Mouse (Mus musculus) stomach, embryonic 15.5 days (tissue): ENCODE measurements at regions not wholly inside any gene's neighbourhood (a gene's known extent, or its start where the extent isn't known, plus 50 kb on each side); places are given as distances from the start of the nearest gene placed in this dataset.

Source experiments
- ATAC-seq: fragments of 200-750 bp; cut with Nextera tagmentation; 2 replicates; pipeline ENCODE4 v1.8.0; 2017; ENCODE audit warnings: low read depth, moderate number of reproducible peaks, moderate TSS enrichment; ENCODE audit not compliant: insufficient read depth, low FRiP score
- H3K27ac ChIP-seq: fragments of 300-500 bp; sonication (generic); 2 replicates; pipeline ENCODE4 v1.5.1; 2015; ENCODE audit warnings: mild to moderate bottlenecking, inconsistent platforms
- H3K27me3 ChIP-seq: fragments of 300-500 bp; sonication (generic); replicated peaks from 2 replicates; pipeline ENCODE4 v1.6.1; 2015; ENCODE audit warnings: inconsistent platforms
- H3K36me3 ChIP-seq: fragments of 300-500 bp; sonication (generic); 2 replicates; pipeline ENCODE4 v1.6.1; 2015; ENCODE audit warnings: inconsistent platforms
- H3K4me1 ChIP-seq: fragments of 300-500 bp; sonication (generic); 2 replicates; pipeline ENCODE4 v1.6.1; 2015; ENCODE audit warnings: inconsistent platforms
- H3K4me2 ChIP-seq: fragments of 300-500 bp; sonication (generic); 2 replicates; pipeline ENCODE4 v1.6.1; 2015; ENCODE audit warnings: mild to moderate bottlenecking, inconsistent platforms
- H3K4me3 ChIP-seq: fragments of 300-500 bp; sonication (generic); replicated peaks from 2 replicates; pipeline ENCODE4 v1.5.1; 2015; ENCODE audit warnings: inconsistent platforms
- H3K9ac ChIP-seq: fragments of 300-500 bp; sonication (generic); 2 replicates; pipeline ENCODE4 v1.6.1; 2015; ENCODE audit warnings: inconsistent platforms
- H3K9me3 ChIP-seq: fragments of 300-500 bp; sonication (generic); 2 replicates; pipeline ENCODE4 v1.6.1; 2016; ENCODE audit warnings: inconsistent platforms
- WGBS: fragments of 180-500 bp; shearing (Covaris S2); methylation state at CpG from one replicate; pipeline ENCODE4 v1.1.7; 2015; 5-methylcytosine and 5-hydroxymethylcytosine counted together

GRCm38 (mm10) chr8:104032179-104032578, 69.2 kb upstream of the Cdh5 start:
- no peak overlapping the region for H3K9ac ChIP-seq
- H3K4me3 ChIP-seq: no peak overlapping the region
- H3K4me2 ChIP-seq: no peak overlapping the region
- H3K4me1 ChIP-seq: 0 out of 2 replicates have a peak, but pooled peaks cover 3% of the 10 kb centered on the region
- H3K27ac ChIP-seq: no peak overlapping the region
- WGBS: 97% methylated on average over 2 of the region's 2 CpGs
- ATAC-seq: no peak
- no peaks in the 10 kb centered on the region for H3K27me3 ChIP-seq
- H3K9me3 ChIP-seq: no peaks in the 10 kb centered on the region
- no peaks in the 10 kb centered on the region for H3K36me3 ChIP-seq

GRCm38 (mm10) chr8:104033148-104033547, 68.3 kb upstream of the Cdh5 start:
- ATAC-seq: no peak
- Histone ChIP-seq H3K4me2 (no peak overlapping the region), H3K9ac (no peak overlapping the region), H3K36me3 (no peaks in the 10 kb centered on the region), H3K4me1 (0 out of 2 replicates have a peak, but pooled peaks cover 3% of the 10 kb centered on the region), H3K27me3 (no peaks in the 10 kb centered on the region), H3K27ac (no peak overlapping the region), H3K9me3 (no peaks in the 10 kb centered on the region), H3K4me3 (no peak overlapping the region)
- WGBS: 65% methylated on average over 2 of the region's 2 CpGs

DNA sequence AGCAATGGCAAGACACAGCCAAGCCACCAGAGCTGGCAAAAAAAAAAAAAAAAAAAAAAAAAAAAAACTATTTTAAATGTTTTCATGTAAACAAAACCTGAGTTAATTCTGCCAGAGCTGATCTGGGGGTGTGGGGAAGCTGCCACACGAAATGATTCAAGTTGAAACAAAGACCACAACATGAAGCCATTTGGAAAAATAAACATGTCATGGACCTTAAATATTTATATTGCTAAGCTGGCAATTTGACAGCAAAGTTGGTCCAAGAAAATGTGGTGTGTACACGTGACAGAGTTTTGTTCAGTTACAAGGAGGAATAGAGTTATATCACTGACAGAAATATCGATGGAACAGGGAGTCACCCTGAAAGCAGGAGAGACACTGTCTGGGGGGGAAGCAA, 67.1 kb upstream of the Cdh5 start:
- Histone ChIP-seq H3K27me3 (no peaks in the 10 kb centered on the region), H3K4me1 (no peaks in the 10 kb centered on the region), H3K4me2 (no peak overlapping the region), H3K9ac (no peak overlapping the region), H3K9me3 (no peaks in the 10 kb centered on the region), H3K27ac (no peak overlapping the region), H3K4me3 (no peak overlapping the region), H3K36me3 (no peaks in the 10 kb centered on the region)
- ATAC-seq: no peak
- 39% methylated on average over 3 of the region's 3 CpGs for WGBS

- Histone ChIP-seq H3K27me3 (no peaks in the 10 kb centered on the region), H3K27ac (no peak overlapping the region), H3K4me3 (no peak overlapping the region), H3K9ac (no peak overlapping the region), H3K4me1 (no peaks in the 10 kb centered on the region), H3K4me2 (no peak overlapping the region), H3K36me3 (no peaks in the 10 kb centered on the region), H3K9me3 (no peaks in the 10 kb centered on the region)
- ATAC-seq: no peak
- WGBS: 71% methylated on average over 26 of the region's 26 CpGs
Observed at GRCm38 (mm10) chr8:104036580-104037477, 64.6 kb upstream of the Cdh5 start.

DNA sequence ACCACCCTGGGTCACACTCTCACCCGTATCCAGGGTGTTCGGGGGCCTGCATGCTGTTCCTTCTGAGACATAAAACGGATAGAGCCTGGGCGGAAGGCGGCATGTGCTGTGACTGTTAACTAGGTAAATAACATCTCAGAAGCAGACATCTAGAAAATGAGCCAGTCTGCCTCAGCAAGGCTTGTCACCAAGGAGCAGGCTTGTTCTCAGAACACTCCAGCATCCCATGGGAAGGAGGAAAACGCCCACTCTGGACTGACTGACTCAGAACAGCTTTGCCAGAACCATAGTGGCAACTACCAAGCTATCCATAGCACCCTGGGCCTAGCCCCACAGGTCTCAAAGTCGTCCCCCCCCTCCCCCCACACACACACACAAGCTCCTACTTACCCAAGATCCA, 63.8 kb upstream of the Cdh5 start:
- no peaks in the 10 kb centered on the region for H3K4me1 ChIP-seq

DNA sequence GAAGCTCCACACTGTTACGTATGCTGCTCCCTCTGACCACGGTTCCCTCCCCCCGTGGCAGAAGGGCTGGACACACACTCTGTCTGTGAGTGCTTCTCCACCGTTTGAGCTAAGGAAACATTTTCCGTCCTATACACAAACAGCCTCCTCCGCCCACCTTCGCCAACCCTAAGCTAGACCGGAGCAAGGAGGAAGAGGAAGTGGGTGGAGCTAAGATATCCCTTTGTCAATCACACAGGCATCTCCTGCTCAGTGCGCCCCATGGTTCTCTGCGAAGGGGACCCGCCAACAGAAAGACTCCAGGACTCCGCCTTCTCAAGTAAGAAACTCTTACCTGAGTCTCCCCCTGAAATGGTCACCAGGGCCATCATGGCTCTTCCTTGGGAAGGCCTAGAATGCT, 61.9 kb upstream of the Cdh5 start:
- 68% methylated on average over 12 of the region's 12 CpGs for WGBS
- Histone ChIP-seq H3K4me1 (0 out of 2 replicates have a peak, but pooled peaks cover 3% of the 10 kb centered on the region), H3K27me3 (no peaks in the 10 kb centered on the region), H3K4me3 (no peak overlapping the region), H3K9me3 (no peaks in the 10 kb centered on the region), H3K9ac (no peak overlapping the region), H3K36me3 (no peaks in the 10 kb centered on the region), H3K4me2 (no peak overlapping the region), H3K27ac (no peak overlapping the region)
- ATAC-seq: no peak

More for the DNA sequence above, 63.8 kb upstream of the Cdh5 start:
- Histone ChIP-seq H3K4me3 (no peak overlapping the region), H3K36me3 (no peaks in the 10 kb centered on the region), H3K9me3 (no peaks in the 10 kb centered on the region), H3K27me3 (no peaks in the 10 kb centered on the region), H3K27ac (no peak overlapping the region), H3K4me2 (no peak overlapping the region), H3K9ac (no peak overlapping the region)
- ATAC-seq: no peak
- WGBS: 82% methylated on average over 7 of the region's 7 CpGs

- Histone ChIP-seq H3K4me3 (no peak overlapping the region), H3K36me3 (no peaks in the 10 kb centered on the region), H3K27ac (no peak overlapping the region), H3K4me1 (0 out of 2 replicates have a peak, but pooled peaks cover 3% of the 10 kb centered on the region), H3K4me2 (no peak overlapping the region), H3K27me3 (no peaks in the 10 kb centered on the region), H3K9me3 (no peaks in the 10 kb centered on the region), H3K9ac (no peak overlapping the region)
- 79% methylated on average over 5 of the region's 5 CpGs for WGBS
- ATAC-seq: no peak
Observed at GRCm38 (mm10) chr8:104041522-104041921, 59.9 kb upstream of the Cdh5 start.

GRCm38 (mm10) chr8:104042434-104042833, 59.0 kb upstream of the Cdh5 start:
- Histone ChIP-seq H3K4me1 (0 out of 2 replicates have a peak, but pooled peaks cover 3% of the 10 kb centered on the region), H3K36me3 (no peaks in the 10 kb centered on the region), H3K4me2 (no peak overlapping the region; the same call in 1 of the 2 replicates), H3K4me3 (no peak overlapping the region), H3K27ac (no peak overlapping the region), H3K9me3 (no peaks in the 10 kb centered on the region), H3K9ac (no peak overlapping the region), H3K27me3 (no peaks in the 10 kb centered on the region)
- ATAC-seq: 0 out of 2 replicates have a peak, but pooled peaks have one; percentile 47
- WGBS: 23% methylated on average over 8 of the region's 8 CpGs

GRCm38 (mm10) chr8:104048037-104048436, 53.4 kb upstream of the Cdh5 start:
- WGBS: 63% methylated on average over 5 of the region's 5 CpGs
- 0 out of 2 replicates have a peak, but pooled peaks cover 2% of the 10 kb centered on the region for H3K4me1 ChIP-seq
- H3K9ac ChIP-seq: no peak overlapping the region
- no peak overlapping the region for H3K4me3 ChIP-seq
- no peak overlapping the region for H3K27ac ChIP-seq
- H3K27me3 ChIP-seq: no peaks in the 10 kb centered on the region
- H3K4me2 ChIP-seq: no peak overlapping the region
- H3K9me3 ChIP-seq: no peaks in the 10 kb centered on the region
- no peaks in the 10 kb centered on the region for H3K36me3 ChIP-seq
- no peak for ATAC-seq

DNA sequence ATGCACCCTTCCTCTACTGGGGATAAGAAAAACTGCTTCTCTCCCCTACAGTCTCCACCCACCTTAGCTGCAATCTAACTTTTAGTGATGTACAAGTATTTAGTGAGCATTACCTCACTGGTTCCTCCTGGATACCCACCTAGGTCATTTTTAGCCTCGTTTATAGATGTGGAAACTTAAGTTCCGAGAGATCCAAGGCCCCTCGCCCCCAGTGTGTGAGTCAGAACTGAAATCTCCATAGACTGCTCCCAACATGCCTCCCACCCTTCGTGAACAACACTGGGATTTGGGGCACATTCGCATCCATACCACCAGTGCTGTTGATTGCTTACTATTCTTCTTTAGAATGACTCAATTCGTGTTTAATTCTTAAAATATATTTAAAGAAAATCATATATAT, 52.2 kb upstream of the Cdh5 start:
- H3K9ac ChIP-seq: no peak overlapping the region
- H3K27ac ChIP-seq: no peak overlapping the region
- H3K9me3 ChIP-seq: no peaks in the 10 kb centered on the region
- H3K27me3 ChIP-seq: no peaks in the 10 kb centered on the region
- H3K36me3 ChIP-seq: no peaks in the 10 kb centered on the region
- 82% methylated on average over 6 of the region's 6 CpGs for WGBS
- H3K4me2 ChIP-seq: no peak overlapping the region
- H3K4me1 ChIP-seq: no peaks in the 10 kb centered on the region
- ATAC-seq: no peak
- no peak overlapping the region for H3K4me3 ChIP-seq

DNA sequence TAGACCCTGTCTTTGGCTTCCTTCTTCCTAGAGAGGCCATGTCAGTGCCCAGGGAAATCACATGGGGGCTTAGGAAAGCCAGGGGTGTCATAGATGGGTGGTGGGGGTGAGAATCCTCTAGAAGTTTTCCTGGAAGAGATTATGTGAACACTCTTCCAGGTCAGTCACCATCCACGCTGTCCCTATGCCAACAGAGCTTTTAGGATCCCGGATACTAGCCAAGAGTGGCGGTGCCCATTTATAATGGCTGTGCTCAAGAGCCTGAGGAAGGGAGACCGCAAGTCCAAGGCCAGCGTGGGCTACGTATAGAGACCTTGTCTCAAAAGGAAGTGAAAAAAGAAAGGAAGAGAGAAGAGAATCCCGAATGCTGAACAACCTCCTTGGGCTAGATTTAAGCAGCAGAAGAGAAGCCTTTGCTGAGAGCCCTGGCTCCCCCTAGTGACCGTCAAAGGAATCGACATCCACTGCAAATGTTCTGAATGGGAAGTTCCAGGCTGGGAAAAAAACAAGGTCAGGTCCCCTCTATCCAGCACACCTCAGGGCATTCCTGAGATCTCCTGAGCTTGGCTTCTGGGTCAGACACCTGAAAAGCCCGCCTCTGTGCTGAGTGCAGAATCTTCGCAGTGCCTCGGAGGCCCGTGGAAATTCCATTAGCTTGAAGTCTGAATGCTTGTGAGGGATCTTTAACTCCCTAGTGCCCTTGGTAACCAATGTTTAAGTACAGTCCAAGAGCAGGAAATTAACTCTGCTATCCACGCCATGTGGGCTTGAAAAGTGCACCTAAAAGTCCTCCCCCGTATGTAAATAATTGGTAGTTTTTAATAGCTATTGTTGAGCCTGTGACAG, 50.5 kb upstream of the Cdh5 start:
- H3K9me3 ChIP-seq: no peaks in the 10 kb centered on the region
- H3K4me2 ChIP-seq: 0 out of 2 replicates have a peak overlapping the region, but pooled peaks have one; percentile 17
- H3K36me3 ChIP-seq: no peaks in the 10 kb centered on the region
- no peaks in the 10 kb centered on the region for H3K27me3 ChIP-seq
- WGBS: 28% methylated on average over 15 of the region's 15 CpGs
- H3K4me1 ChIP-seq: no peaks in the 10 kb centered on the region
- H3K9ac ChIP-seq: no peak overlapping the region
- no peak overlapping the region for H3K27ac ChIP-seq
- no peak for ATAC-seq
- H3K4me3 ChIP-seq: no peak overlapping the region

- Histone ChIP-seq H3K4me3 (no peak overlapping the region), H3K9ac (no peak overlapping the region), H3K9me3 (no peaks in the 10 kb centered on the region), H3K27me3 (no peaks in the 10 kb centered on the region), H3K4me1 (no peaks in the 10 kb centered on the region), H3K27ac (no peak overlapping the region), H3K4me2 (no peak overlapping the region), H3K36me3 (no peaks in the 10 kb centered on the region)
- ATAC-seq: no peak
- 50% methylated on average over 5 of the region's 5 CpGs for WGBS
Observed at GRCm38 (mm10) chr8:104051540-104051882, 49.9 kb upstream of the Cdh5 start.
